In genomic region chr14:62837641-62838252, GRCm38 (mm10) we compare ENCODE assay signal across 8 mouse cellular contexts. TPM values are rescaled to one million over a fixed set of nuclear protein-coding genes. Genes with fewer than 3 reads are reported as not detected.
DNase-seq lines count a peak whose midpoint lies in the region; ATAC-seq and TF ChIP-seq lines count a peak whose summit lies in the region.

TSS of gene Wdfy2 (plus strand) at chr14:62837678.

- peak within 1 kb of the TSS; percentile 71 for H3K4me2 ChIP-seq in heart, embryonic 15.5 days
- H3K4me2 ChIP-seq in neural tube, embryonic 15.5 days, result peak within 1 kb of the TSS; percentile 72

- H3K27ac ChIP-seq in embryonic facial prominence, embryonic 10.5 days (replicated peaks), result peak within 1 kb of the TSS; percentile 87
- H3K27ac ChIP-seq in heart, embryonic 15.5 days, result peak within 1 kb of the TSS; percentile 80
- H3K27ac ChIP-seq in neural tube, embryonic 15.5 days (replicated peaks), result peak within 1 kb of the TSS; percentile 88

- peaks cover 14% of the 10 kb centered on the region for H3K36me3 ChIP-seq in embryonic facial prominence, embryonic 10.5 days (replicated peaks)
- H3K36me3 ChIP-seq in heart, embryonic 15.5 days, result no peaks in the 10 kb centered on the region; the same call in 1 of the 2 replicates
- no peaks in the 10 kb centered on the region for H3K36me3 ChIP-seq in neural tube, embryonic 15.5 days

- peak; percentile 12 for ATAC-seq in heart, embryonic 15.5 days (replicated peaks; ENCODE audit: insufficient number of reproducible peaks, insufficient read depth, low FRiP score, low read depth)
- peak; percentile 62 for ATAC-seq in neural tube, embryonic 15.5 days (ENCODE audit: low FRiP score)

- H3K4me3 ChIP-seq in embryonic facial prominence, embryonic 10.5 days, result peak within 1 kb of the TSS; percentile 85
- H3K4me3 ChIP-seq in heart, embryonic 15.5 days, result peak within 1 kb of the TSS; percentile 86
- H3K4me3 ChIP-seq in lung, adult 2 months (replicated peaks; ENCODE audit: extremely low read depth, low read depth, low read length), result peak within 1 kb of the TSS; percentile 93
- peak within 1 kb of the TSS; percentile 93 for H3K4me3 ChIP-seq in neural tube, embryonic 15.5 days (replicated peaks)

- H3K9me3 ChIP-seq in embryonic facial prominence, embryonic 10.5 days, result no peaks in the 10 kb centered on the region
- H3K9me3 ChIP-seq in heart, embryonic 15.5 days (replicated peaks), result no peaks in the 10 kb centered on the region
- no peaks in the 10 kb centered on the region for H3K9me3 ChIP-seq in neural tube, embryonic 15.5 days (replicated peaks)

- no peak for TF ChIP-seq CTCF in lung, adult 2 months (IDR thresholded peaks at IDR 0.05; ENCODE audit: insufficient read depth, low read length)

- no peaks in the 10 kb centered on the region for H3K27me3 ChIP-seq in embryonic facial prominence, embryonic 10.5 days (replicated peaks; ENCODE audit: low read depth, poor library complexity, severe bottlenecking)
- no peaks in the 10 kb centered on the region for H3K27me3 ChIP-seq in heart, embryonic 15.5 days
- no peaks in the 10 kb centered on the region for H3K27me3 ChIP-seq in neural tube, embryonic 15.5 days (replicated peaks)

- peaks cover 32% of the 10 kb centered on the region for H3K4me1 ChIP-seq in embryonic facial prominence, embryonic 10.5 days
- H3K4me1 ChIP-seq in heart, embryonic 15.5 days (replicated peaks), result peaks cover 17% of the 10 kb centered on the region
- H3K4me1 ChIP-seq in lung, adult 2 months (ENCODE audit: control insufficient read depth, insufficient read depth, low read length), result peaks cover 2% of the 10 kb centered on the region
- H3K4me1 ChIP-seq in neural tube, embryonic 15.5 days, result peaks cover 24% of the 10 kb centered on the region

- WGBS in embryonic facial prominence, embryonic 10.5 days, result under 1% methylated on average over 49 of the region's 49 CpGs
- under 1% methylated on average over 47 of the region's 49 CpGs for WGBS in heart, embryonic 15.5 days
- under 1% methylated on average over 49 of the region's 49 CpGs for WGBS in lung, adult 2 months
- under 1% methylated on average over 48 of the region's 49 CpGs for WGBS in neural tube, embryonic 15.5 days

- peak; percentile 48 for DNase-seq in urinary bladder, postnatal 25 days (ENCODE audit: low spot score)
- no peak for DNase-seq in urinary bladder, adult 2 months (ENCODE audit: low spot score)
- peak; percentile 66 for DNase-seq in embryonic facial prominence, embryonic 10.5 days (ENCODE audit: low spot score)
- DNase-seq in layer of hippocampus, adult 8-10 months (ENCODE audit: low spot score in 2 of 2), result peak; percentile 49 to 60
- DNase-seq in lung, adult 2 months, result peak; percentile 69
- DNase-seq in retina, embryonic 14.5 days (ENCODE audit: low spot score), result no peak

- peak within 1 kb of the TSS; percentile 81 for H3K9ac ChIP-seq in heart, embryonic 15.5 days
- peak within 1 kb of the TSS; percentile 91 for H3K9ac ChIP-seq in neural tube, embryonic 15.5 days (replicated peaks)

- TF ChIP-seq POLR2A in lung, adult 2 months (IDR thresholded peaks at IDR 0.05; ENCODE audit: borderline replicate concordance, extremely low read depth, low read depth, low read length), result peak; percentile 37; the same call in 1 of the 2 replicates

RNA-seq across cellular contexts. Expression of gene Wdfy2, which starts in this region (rescaled TPM):
- 7.5 and 9.8 TPM in 2 replicates for polyA plus RNA-seq in urinary bladder, adult 2 months (2012; rRNA removed)
- polyA plus RNA-seq in embryonic facial prominence, embryonic 10.5 days (2016; fragmentation: Nextera tagmentation; extraction: Ambion mirVana), result 13.6 and 16.0 TPM in 2 replicates
- 3.0 and 4.8 TPM in 2 replicates for polyA plus RNA-seq in heart, embryonic 15.5 days (2015; fragmentation: Nextera tagmentation; extraction: Ambion mirVana)
- 10 to 100 TPM; 15.9 to 19.2 (median 17.7) TPM for total RNA-seq in layer of hippocampus, adult 8-10 months (2022)
- polyA plus RNA-seq in lung, adult 2 months (2012; rRNA removed), result 6.4 and 9.5 TPM in 2 replicates
- polyA plus RNA-seq in neural tube, embryonic 15.5 days (2015; fragmentation: Nextera tagmentation; extraction: Ambion mirVana), result 7.0 and 7.4 TPM in 2 replicates

Comparison
In these comparisons a context has a peak if more than half of its experiments do, and no peak if none do; other contexts are left out.
1. DNase-seq: peak in urinary bladder, postnatal 25 days (single experiment), embryonic facial prominence, embryonic 10.5 days (single experiment), layer of hippocampus, adult 8-10 months (2 of 2) and lung, adult 2 months (single experiment); none in urinary bladder, adult 2 months (single experiment) and retina, embryonic 14.5 days (single experiment).
2. Peak in every context shown above with its lines, with median percentiles within 50 percentile points of each other: H3K27ac ChIP-seq and H3K4me3 ChIP-seq.